Comparison of ENCODE assay signal across 17 mouse cellular contexts in the genomic region with DNA sequence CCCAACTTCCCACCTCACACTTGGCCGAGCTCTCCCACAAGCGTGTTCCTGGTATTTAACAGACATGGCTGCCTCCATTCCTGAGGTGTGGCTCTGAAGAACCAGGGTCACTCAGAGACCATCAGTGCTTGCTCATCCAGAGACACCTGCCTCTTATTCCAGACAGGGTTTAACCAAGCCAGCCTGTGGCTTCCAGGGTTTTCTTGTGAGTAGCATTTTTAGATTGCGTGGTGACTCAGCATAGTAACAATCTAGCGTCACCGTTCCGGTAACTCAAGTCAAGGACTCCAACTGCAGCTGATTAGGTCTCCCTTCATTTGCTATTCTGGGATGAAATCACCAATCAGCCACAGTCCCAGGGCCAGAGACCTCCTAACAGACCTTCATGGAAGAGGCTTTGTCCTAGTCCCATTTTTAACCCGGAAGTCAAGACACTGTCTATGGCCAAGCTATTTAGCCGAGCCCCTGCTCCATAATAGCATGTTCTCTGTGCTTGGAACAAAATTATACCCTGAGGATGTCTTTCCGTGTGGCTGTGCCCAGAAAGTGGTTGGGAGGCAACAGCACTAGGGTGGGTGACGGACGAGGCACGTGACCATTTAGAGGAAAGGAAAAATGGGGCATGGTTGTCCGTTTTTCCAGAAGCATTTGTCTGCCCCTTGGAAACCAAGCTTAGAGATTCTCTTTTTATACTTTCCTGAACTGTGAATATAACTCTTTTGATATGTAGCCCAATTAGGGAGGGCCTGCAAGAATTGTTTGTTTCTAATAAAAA.
DNase-seq lines count a peak whose midpoint lies in the region; ATAC-seq and TF ChIP-seq lines count a peak whose summit lies in the region.
"Had no signal": no experiment of that assay in that cellular context is flagged by ENCODE, and none has a peak within 500 bp of the region (broad histone marks: within the 10 kb centered on the region; RNA-seq: fewer than 3 reads in every experiment).

No protein-coding gene starts in this region.

- no peaks in the 10 kb centered on the region for H3K4me1 ChIP-seq in forebrain, postnatal 0 days (ENCODE audit: insufficient read depth)
- H3K4me1 ChIP-seq in forebrain, embryonic 13.5 days, result no peaks in the 10 kb centered on the region
- H3K4me1 ChIP-seq in kidney, adult 2 months (ENCODE audit: control insufficient read depth, insufficient read depth, low read length), result no peaks in the 10 kb centered on the region
- H3K4me1 ChIP-seq: heart, embryonic 10.5 days; liver, embryonic 15.5 days had no signal

- H3K4me3 ChIP-seq in forebrain, postnatal 0 days (ENCODE audit: low read depth, low read length), result no peak overlapping the region
- H3K4me3 ChIP-seq in forebrain, embryonic 13.5 days, result no peak overlapping the region
- H3K4me3 ChIP-seq in kidney, adult 2 months (ENCODE audit: insufficient read depth, low read depth, low read length), result no peak overlapping the region
- H3K4me3 ChIP-seq: erythroblast, embryonic 14.5 days; heart, embryonic 10.5 days; liver, embryonic 15.5 days had no signal

- H3K27me3 ChIP-seq in forebrain, postnatal 0 days (ENCODE audit: insufficient read depth, low read length), result no peaks in the 10 kb centered on the region
- no peaks in the 10 kb centered on the region for H3K27me3 ChIP-seq in forebrain, embryonic 13.5 days
- no peaks in the 10 kb centered on the region for H3K27me3 ChIP-seq in kidney, adult 2 months (replicated peaks; ENCODE audit: control insufficient read depth, insufficient read depth, low read length)
- H3K27me3 ChIP-seq: liver, embryonic 15.5 days had no signal

- 77% methylated on average over 13 of the region's 13 CpGs for WGBS in forebrain, postnatal 0 days
- 90% methylated on average over 13 of the region's 13 CpGs for WGBS in forebrain, embryonic 13.5 days
- WGBS in kidney, adult 2 months, result 81% methylated on average over 13 of the region's 13 CpGs

- H3K27ac ChIP-seq in forebrain, postnatal 0 days (ENCODE audit: low read depth, low read length), result no peak overlapping the region
- no peak overlapping the region for H3K27ac ChIP-seq in forebrain, embryonic 13.5 days
- no peak overlapping the region for H3K27ac ChIP-seq in kidney, adult 2 months (ENCODE audit: insufficient read depth, low read depth, low read length)
- H3K27ac ChIP-seq: heart, embryonic 10.5 days; kidney, postnatal 0 days; liver, embryonic 15.5 days; macrophage; stomach, postnatal 0 days had no signal

- no peak overlapping the region for H3K9ac ChIP-seq in forebrain, postnatal 0 days
- H3K9ac ChIP-seq in forebrain, embryonic 13.5 days, result no peak overlapping the region
- H3K9ac ChIP-seq: liver, embryonic 15.5 days had no signal

- H3K4me2 ChIP-seq in forebrain, postnatal 0 days (ENCODE audit: low read depth), result no peak overlapping the region
- H3K4me2 ChIP-seq in forebrain, embryonic 13.5 days, result no peak overlapping the region
- H3K4me2 ChIP-seq: liver, embryonic 15.5 days had no signal

- no peaks in the 10 kb centered on the region for H3K9me3 ChIP-seq in forebrain, postnatal 0 days (ENCODE audit: low read length)
- no peaks in the 10 kb centered on the region for H3K9me3 ChIP-seq in forebrain, embryonic 13.5 days (replicated peaks)
- H3K9me3 ChIP-seq: heart, embryonic 10.5 days; liver, embryonic 15.5 days had no signal

- peak; percentile 2 for DNase-seq in forebrain, postnatal 0 days
- peak; percentile 13 to 35 for DNase-seq in left cerebral cortex, postnatal 14 days (ENCODE audit: low spot score in 2 of 2)
- DNase-seq in left cerebral cortex, postnatal 4 days, result no peak
- peak; percentile 64 to 66 for DNase-seq in adrenal gland, postnatal 36 days
- DNase-seq in skeletal muscle tissue, adult 2 months (ENCODE audit: low read depth, low spot score), result peak; percentile 27
- DNase-seq in kidney, adult 2 months, result no peak
- DNase-seq in thymus, postnatal 10 days (ENCODE audit: low spot score in 2 of 2), result no peak
- DNase-seq: cerebellum, adult 11 months; heart, postnatal 4 days; midbrain, embryonic 14.5 days had no signal

- no peaks in the 10 kb centered on the region for H3K36me3 ChIP-seq in forebrain, postnatal 0 days (ENCODE audit: insufficient read depth)
- no peaks in the 10 kb centered on the region for H3K36me3 ChIP-seq in forebrain, embryonic 13.5 days (ENCODE audit: poor library complexity, severe bottlenecking)
- H3K36me3 ChIP-seq in kidney, adult 2 months (ENCODE audit: control insufficient read depth, insufficient read depth, low read length), result no peaks in the 10 kb centered on the region
- H3K36me3 ChIP-seq: heart, embryonic 10.5 days; liver, embryonic 15.5 days had no signal

- no peak for TF ChIP-seq POLR2A in kidney, adult 2 months (IDR thresholded peaks at IDR 0.05; ENCODE audit: low read depth, low read length)

- no peak for TF ChIP-seq CTCF in forebrain, postnatal 0 days (IDR thresholded peaks at IDR 0.05; ENCODE audit: low read depth)
- TF ChIP-seq CTCF in kidney, adult 2 months (conservative IDR thresholded peaks at IDR 0.05; ENCODE audit: insufficient read depth, insufficient read length, low read depth, low read length), result no peak

- intact Hi-C loops in left cerebral cortex, postnatal 14 days (cut with DNase I), result no loop called here
- intact Hi-C loops in left cerebral cortex, postnatal 4 days (cut with DNase I), result no loop called here

- ATAC-seq in forebrain, postnatal 0 days, result no peak
- ATAC-seq in forebrain, embryonic 13.5 days, result no peak

Comparison
In these comparisons a context has a peak if more than half of its experiments do, and no peak if none do; other contexts are left out.
1. DNase-seq: peak in forebrain, postnatal 0 days (single experiment), left cerebral cortex, postnatal 14 days (2 of 2), adrenal gland, postnatal 36 days (2 of 2) and skeletal muscle tissue, adult 2 months (single experiment); none in left cerebral cortex, postnatal 4 days (single experiment), kidney, adult 2 months (single experiment) and thymus, postnatal 10 days (0 of 2).